Mouse (Mus musculus): ENCODE measurements around the gene Uvrag.

The Uvrag gene

DNA sequence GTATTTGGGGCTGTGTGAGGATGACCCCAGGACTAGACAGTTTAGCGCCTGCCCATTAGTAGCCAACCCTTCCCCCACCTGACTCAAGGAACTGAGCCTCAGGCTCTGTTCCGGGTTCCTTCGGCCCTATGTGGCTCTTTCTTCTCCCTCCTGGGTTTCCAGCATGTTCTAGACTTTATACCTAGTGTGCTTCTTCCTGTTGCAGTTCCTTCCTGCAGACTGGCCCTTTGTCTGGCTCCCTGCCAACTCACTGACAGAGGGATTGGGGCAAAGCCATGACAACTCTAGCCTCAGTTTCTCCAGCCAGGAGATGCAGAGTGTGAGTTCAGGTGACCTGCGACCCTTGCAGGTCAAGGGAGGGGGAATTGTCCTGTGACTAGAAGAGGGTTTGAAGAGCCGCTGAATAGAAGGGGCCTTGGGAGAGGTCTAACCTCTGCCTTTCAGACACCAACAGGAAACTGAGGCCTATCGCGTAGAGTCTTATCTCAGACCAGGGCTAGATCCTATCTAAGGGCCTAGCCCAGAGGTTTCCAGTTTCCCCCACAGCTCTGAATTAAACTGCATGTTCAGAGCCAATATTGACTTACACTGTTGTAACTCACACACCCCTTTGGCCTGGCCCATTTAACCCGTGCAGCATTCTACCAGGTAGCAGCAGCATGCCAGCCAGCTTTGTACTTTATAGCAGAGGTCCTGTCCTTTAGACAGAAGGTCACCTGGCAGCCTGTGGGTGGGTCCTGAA is 291.9 kb downstream of the Uvrag start:
- DNase-seq (ENCODE audit: low spot score): no peak

DNA sequence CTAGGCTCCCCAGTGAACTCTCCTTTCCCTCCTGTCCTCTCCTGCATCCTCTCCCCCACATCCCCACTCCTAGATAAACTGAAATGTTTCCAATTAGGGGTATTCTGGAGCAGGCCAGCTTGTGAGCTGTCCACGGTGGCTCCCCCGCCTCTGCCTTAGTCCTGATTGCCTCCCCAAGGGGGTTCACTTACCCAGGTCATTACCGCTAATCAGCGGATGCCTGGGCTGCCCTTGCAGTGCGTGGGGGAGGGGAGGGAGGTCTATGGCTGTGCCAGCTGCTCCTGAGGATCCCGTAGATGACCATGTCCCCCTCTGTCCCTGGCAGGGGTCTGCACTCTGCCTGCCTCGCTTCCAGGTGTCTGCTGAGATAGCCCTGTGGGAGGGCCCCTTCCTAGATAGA is 297.3 kb downstream of the Uvrag start:
- DNase-seq (ENCODE audit: low spot score): no peak

DNA sequence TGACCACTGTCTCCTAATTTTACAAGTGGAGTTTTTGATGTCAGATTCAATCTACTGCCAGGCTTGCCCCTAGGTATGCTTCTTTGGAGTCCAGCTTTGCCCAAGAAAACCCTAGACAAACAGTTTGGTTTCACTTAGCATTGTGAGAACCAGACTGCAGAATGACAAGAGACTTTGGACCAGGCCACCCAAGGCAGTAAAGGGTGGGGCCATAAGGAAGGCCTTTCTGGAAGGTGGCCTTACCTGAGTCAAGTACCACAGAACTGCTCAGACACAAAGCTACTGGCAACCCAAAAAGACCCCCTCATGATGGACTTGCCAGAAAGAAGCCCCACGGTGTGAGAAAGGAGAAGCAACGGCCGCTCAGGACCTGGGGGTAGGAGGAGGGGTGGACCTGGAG is 297.9 kb downstream of the Uvrag start:
- no peak for DNase-seq (ENCODE audit: low spot score)

- DNase-seq (ENCODE audit: low spot score): no peak
Observed at GRCm38 (mm10) chr7:98841802-98842201, 299.1 kb downstream of the Uvrag start.

DNA sequence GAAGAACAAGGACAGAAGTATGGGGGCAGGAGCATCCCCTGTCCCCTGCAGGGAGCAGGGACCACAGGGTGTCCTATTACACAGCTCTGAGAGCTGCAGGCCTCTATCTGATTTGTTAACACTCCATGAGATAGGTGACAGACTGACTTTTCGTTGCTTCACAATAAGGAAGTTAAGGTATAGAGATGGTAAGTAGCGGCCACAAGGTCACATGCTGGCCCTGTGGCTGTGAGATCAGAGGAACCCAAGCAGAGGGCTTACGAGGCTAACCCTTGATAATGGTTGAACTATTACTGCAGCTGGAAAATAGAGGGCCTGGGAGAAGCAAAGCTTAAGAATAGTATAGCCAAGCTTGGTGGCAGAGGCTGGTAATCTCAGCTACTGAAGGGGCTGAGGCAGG is 300.2 kb downstream of the Uvrag start:
- no peak for DNase-seq (ENCODE audit: low spot score)

DNA sequence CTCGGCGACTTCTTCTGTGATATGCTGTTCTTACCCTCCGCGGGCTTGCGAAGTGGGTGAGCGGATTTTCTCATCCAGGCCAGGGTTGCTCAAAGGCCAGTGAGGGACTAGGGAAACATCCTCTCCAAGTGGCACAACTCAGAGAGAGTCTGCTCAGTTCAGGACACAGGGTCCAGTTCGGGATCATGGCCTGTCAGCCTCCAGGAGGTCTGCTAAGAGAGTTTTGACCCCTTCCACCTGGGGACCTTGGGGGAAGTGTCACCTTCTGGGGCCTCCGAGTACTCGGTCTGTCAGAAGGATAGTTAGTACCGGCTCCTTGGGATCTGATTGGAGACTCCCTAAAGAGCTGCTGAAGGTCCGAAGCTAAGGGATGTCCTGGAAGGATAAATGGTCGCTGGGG is 301.6 kb downstream of the Uvrag start:
- DNase-seq (ENCODE audit: low spot score): no peak

GRCm38 (mm10) chr7:98838729-98839141 is 302.2 kb downstream of the Uvrag start:
- peak; percentile 71 for DNase-seq (ENCODE audit: low spot score)

DNA sequence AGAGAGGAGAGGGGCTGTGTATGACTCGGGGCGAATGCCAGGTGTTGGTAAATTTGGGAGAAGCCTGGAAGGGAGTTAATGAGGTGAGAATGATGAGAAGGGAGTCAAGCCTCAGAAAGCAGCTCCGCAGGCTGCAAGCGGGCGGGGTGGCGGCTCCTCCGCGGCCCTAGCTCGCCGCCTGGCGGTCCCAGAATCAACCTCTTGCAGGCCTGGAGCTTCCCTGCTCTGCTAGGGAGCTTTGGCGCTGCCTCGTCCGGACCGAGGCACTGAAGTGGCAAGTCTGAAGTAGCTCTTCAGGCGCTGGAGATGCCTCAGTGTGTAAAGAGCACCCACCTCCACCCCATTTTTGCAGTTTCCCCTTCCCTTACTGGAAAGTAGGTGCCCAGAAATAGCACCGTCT is 303.0 kb downstream of the Uvrag start:
- DNase-seq (ENCODE audit: low spot score): peak; percentile 89

DNA sequence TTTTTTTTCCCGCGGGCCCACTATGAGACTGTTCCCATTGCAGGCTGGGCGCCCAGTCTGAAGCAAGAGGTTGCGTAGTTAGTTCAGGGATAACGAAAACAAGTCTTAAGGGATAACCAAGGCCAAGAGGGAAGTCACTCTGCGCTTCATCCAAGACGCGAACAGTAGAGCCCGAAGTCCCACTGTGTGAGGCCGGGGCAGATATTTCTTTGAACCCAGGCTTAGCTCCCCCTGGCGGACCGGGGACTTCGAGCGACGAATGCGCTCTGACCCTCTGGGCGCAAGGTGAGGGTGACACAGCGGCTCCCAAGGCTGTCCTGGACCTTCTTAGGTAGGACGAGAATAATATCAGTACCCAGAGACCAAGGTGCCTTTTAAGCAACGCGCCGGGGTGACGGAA is 304.3 kb downstream of the Uvrag start:
- DNase-seq (ENCODE audit: low spot score): peak; percentile 85

DNA sequence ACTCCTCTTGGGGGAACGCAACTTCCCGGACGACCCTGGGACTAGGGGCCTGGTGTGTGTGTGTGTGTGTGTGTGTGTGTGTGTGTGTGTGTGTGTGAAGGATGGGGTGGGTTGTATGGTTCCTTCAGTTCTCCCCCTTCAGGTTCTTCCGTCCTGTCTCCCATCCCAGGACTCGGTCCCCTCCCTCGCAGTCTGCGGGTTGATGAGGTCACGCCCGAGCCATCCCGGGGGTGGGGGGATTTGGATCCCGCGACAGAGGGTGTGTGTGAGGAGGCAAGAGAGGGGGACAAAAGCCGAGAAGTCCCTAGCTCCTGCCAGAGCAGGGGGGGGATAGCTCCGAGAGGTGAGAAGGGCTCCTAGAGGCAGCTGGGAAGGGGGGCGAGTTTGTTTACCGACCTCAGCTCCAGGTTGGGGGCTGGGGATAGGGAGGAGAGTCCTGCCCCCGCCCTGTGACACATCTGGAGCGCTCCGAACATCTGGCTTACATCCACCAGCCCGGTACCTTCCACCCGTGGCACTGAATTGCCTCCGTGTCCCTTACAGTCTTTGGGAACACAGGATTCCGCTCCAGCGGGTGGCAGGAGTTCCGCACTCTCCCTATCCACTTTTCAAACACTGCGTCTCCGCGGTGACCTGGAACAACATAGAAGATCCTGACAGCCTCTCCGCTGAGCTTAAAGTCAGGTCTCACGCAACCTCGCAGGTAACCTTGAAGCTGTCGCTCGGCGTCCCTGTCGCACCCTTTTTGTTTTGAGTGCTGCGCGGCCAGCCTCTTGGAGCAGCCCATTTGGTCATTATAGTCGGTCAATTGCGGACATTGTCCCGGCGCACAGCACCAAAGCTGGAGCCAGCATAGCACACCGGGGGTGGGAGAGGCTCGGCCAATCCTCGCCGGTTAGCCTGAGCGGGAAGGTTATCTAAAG is 305.2 kb downstream of the Uvrag start:
- no peak for DNase-seq (ENCODE audit: low spot score)
